Comparison of ENCODE assay signal across 23 mouse cellular contexts in genomic region chr6:145806784-145807183, GRCm38 (mm10). TPM values are rescaled to one million over a fixed set of nuclear protein-coding genes. Genes with fewer than 3 reads are reported as not detected.
DNase-seq lines count a peak whose midpoint lies in the region; ATAC-seq lines count a peak whose summit lies in the region.
"Had no signal": no experiment of that assay in that cellular context is flagged by ENCODE, and none has a peak within 500 bp of the region (broad histone marks: within the 10 kb centered on the region; RNA-seq: fewer than 3 reads in every experiment).

No protein-coding gene starts in this region.

- no peak for DNase-seq in forebrain, embryonic 11.5 days (ENCODE audit: low spot score)
- no peak for DNase-seq in heart, postnatal 36 days
- no peak for DNase-seq in kidney, adult 11 months
- peak; percentile 43 for DNase-seq in Muller cell, postnatal 12 days (ENCODE audit: inconsistent ontology term)
- no peak for DNase-seq in ovary, adult 18-20 months (ENCODE audit: low spot score)
- DNase-seq: adrenal gland, adult 2 months; B cell, adult 2 months; cerebellum, adult 11-12 months; cerebellum, postnatal 10 days; gastrocnemius, postnatal 36 days; left cerebral cortex, postnatal 4 days; lung, adult 18-20 months; lung, postnatal 14 days; thymus, adult 18-20 months; thymus, postnatal 4 days had no signal

- H3K9ac ChIP-seq in forebrain, embryonic 15.5 days (replicated peaks) = no peak overlapping the region
- no peak overlapping the region for H3K9ac ChIP-seq in forebrain, embryonic 11.5 days (ENCODE audit: low read length)
- H3K9ac ChIP-seq in heart, embryonic 15.5 days = no peak overlapping the region
- H3K9ac ChIP-seq in kidney, embryonic 15.5 days = no peak overlapping the region
- H3K9ac ChIP-seq: hindbrain, embryonic 14.5 days; midbrain, embryonic 12.5 days had no signal

- intact Hi-C loops in heart, postnatal 36 days (cut with DNase I) = no loop called here

- no peak overlapping the region for H3K27ac ChIP-seq in forebrain, embryonic 15.5 days (replicated peaks)
- no peak overlapping the region for H3K27ac ChIP-seq in forebrain, embryonic 11.5 days (ENCODE audit: low read depth, low read length)
- peak overlapping the region; percentile 44 for H3K27ac ChIP-seq in heart, embryonic 15.5 days
- no peak overlapping the region for H3K27ac ChIP-seq in kidney, embryonic 15.5 days
- H3K27ac ChIP-seq: hindbrain, embryonic 14.5 days; kidney, postnatal 0 days; midbrain, embryonic 12.5 days had no signal

- H3K9me3 ChIP-seq in forebrain, embryonic 15.5 days = no peaks in the 10 kb centered on the region
- H3K9me3 ChIP-seq in forebrain, embryonic 11.5 days (ENCODE audit: control insufficient read depth, low read length) = no peaks in the 10 kb centered on the region
- no peaks in the 10 kb centered on the region for H3K9me3 ChIP-seq in heart, embryonic 15.5 days (replicated peaks)
- H3K9me3 ChIP-seq in kidney, embryonic 15.5 days (replicated peaks) = no peaks in the 10 kb centered on the region
- H3K9me3 ChIP-seq: midbrain, embryonic 12.5 days had no signal

- no peak overlapping the region for H3K4me2 ChIP-seq in forebrain, embryonic 15.5 days (replicated peaks)
- H3K4me2 ChIP-seq in forebrain, embryonic 11.5 days (ENCODE audit: low read depth, low read length, severe bottlenecking) = no peak overlapping the region
- no peak overlapping the region for H3K4me2 ChIP-seq in heart, embryonic 15.5 days
- no peak overlapping the region for H3K4me2 ChIP-seq in kidney, embryonic 15.5 days
- H3K4me2 ChIP-seq: hindbrain, embryonic 14.5 days; midbrain, embryonic 12.5 days had no signal

- WGBS in forebrain, embryonic 15.5 days = 16% methylated on average over 2 of the region's 2 CpGs
- 45% methylated on average over 2 of the region's 2 CpGs for WGBS in forebrain, embryonic 11.5 days
- 33% methylated on average over 2 of the region's 2 CpGs for WGBS in heart, embryonic 15.5 days
- WGBS in kidney, embryonic 15.5 days = 48% methylated on average over 2 of the region's 2 CpGs

- H3K4me3 ChIP-seq in forebrain, embryonic 15.5 days = no peak overlapping the region
- H3K4me3 ChIP-seq in forebrain, embryonic 11.5 days (ENCODE audit: low read depth, low read length) = no peak overlapping the region
- H3K4me3 ChIP-seq in heart, embryonic 15.5 days = no peak overlapping the region
- H3K4me3 ChIP-seq in kidney, embryonic 15.5 days (replicated peaks) = no peak overlapping the region
- H3K4me3 ChIP-seq: midbrain, embryonic 12.5 days had no signal

- H3K36me3 ChIP-seq in forebrain, embryonic 15.5 days = no peaks in the 10 kb centered on the region
- no peaks in the 10 kb centered on the region for H3K36me3 ChIP-seq in forebrain, embryonic 11.5 days (ENCODE audit: control insufficient read depth, insufficient read depth, low read length)
- H3K36me3 ChIP-seq in heart, embryonic 15.5 days = peaks cover 8% of the 10 kb centered on the region; the same call in 1 of the 2 replicates
- peaks cover 21% of the 10 kb centered on the region; the same call in 1 of the 2 replicates for H3K36me3 ChIP-seq in kidney, embryonic 15.5 days
- H3K36me3 ChIP-seq: G1E; midbrain, embryonic 12.5 days had no signal

- ATAC-seq in forebrain, embryonic 15.5 days (replicated peaks) = 0 out of 2 replicates have a peak, but pooled peaks have one; percentile 11
- no peak for ATAC-seq in forebrain, embryonic 11.5 days (replicated peaks; ENCODE audit: low FRiP score)
- ATAC-seq in heart, embryonic 15.5 days (replicated peaks; ENCODE audit: insufficient number of reproducible peaks, insufficient read depth, low FRiP score, low read depth) = no peak
- 0 out of 2 replicates have a peak, but pooled peaks have one; percentile 10 for ATAC-seq in kidney, embryonic 15.5 days (replicated peaks; ENCODE audit: low FRiP score)

- H3K27me3 ChIP-seq in forebrain, embryonic 15.5 days = no peaks in the 10 kb centered on the region
- no peaks in the 10 kb centered on the region for H3K27me3 ChIP-seq in forebrain, embryonic 11.5 days (ENCODE audit: control insufficient read depth, insufficient read depth, low read length)
- H3K27me3 ChIP-seq in heart, embryonic 15.5 days = no peaks in the 10 kb centered on the region
- H3K27me3 ChIP-seq in kidney, embryonic 15.5 days = no peaks in the 10 kb centered on the region
- H3K27me3 ChIP-seq: CH12.LX; midbrain, embryonic 12.5 days had no signal

- no peaks in the 10 kb centered on the region for H3K4me1 ChIP-seq in forebrain, embryonic 15.5 days
- H3K4me1 ChIP-seq in forebrain, embryonic 11.5 days (replicated peaks; ENCODE audit: control insufficient read depth, insufficient read depth, low read length) = no peaks in the 10 kb centered on the region
- peaks cover 55% of the 10 kb centered on the region for H3K4me1 ChIP-seq in heart, embryonic 15.5 days (replicated peaks)
- H3K4me1 ChIP-seq in kidney, embryonic 15.5 days = 0 out of 2 replicates have a peak, but pooled peaks cover 9% of the 10 kb centered on the region
- H3K4me1 ChIP-seq: midbrain, embryonic 12.5 days had no signal

RNA-seq across cellular contexts. Expression of gene Bhlhe41, which starts 58.6 kb away (rescaled TPM):
- polyA plus RNA-seq in forebrain, embryonic 15.5 days (2015; fragmentation: Nextera tagmentation; extraction: Ambion mirVana) = 2.5 and 2.9 TPM in 2 replicates
- 2.1 and 2.4 TPM in 2 replicates for polyA plus RNA-seq in forebrain, embryonic 11.5 days (2014; fragmentation: Nextera tagmentation; extraction: Ambion mirVana)
- 5.5 and 6.6 TPM in 2 replicates for polyA plus RNA-seq in heart, embryonic 15.5 days (2015; fragmentation: Nextera tagmentation; extraction: Ambion mirVana)
- total RNA-seq in heart, postnatal 36 days (2021) = 10 to 100 TPM; 18.9 to 28.6 TPM
- 0.96 and 1.5 TPM in 2 replicates for polyA plus RNA-seq in kidney, embryonic 15.5 days (2015; fragmentation: Nextera tagmentation; extraction: Ambion mirVana)
- polyA plus RNA-seq: G1E had no signal

Comparison
In these comparisons a context has a peak if more than half of its experiments do, and no peak if none do; other contexts are left out.
1. ATAC-seq: peak in forebrain, embryonic 15.5 days (single experiment) and kidney, embryonic 15.5 days (single experiment); none in forebrain, embryonic 11.5 days (single experiment) and heart, embryonic 15.5 days (single experiment).